Mouse (Mus musculus): ENCODE data around the gene Sorbs1.

Sorbs1 gene

DNA sequence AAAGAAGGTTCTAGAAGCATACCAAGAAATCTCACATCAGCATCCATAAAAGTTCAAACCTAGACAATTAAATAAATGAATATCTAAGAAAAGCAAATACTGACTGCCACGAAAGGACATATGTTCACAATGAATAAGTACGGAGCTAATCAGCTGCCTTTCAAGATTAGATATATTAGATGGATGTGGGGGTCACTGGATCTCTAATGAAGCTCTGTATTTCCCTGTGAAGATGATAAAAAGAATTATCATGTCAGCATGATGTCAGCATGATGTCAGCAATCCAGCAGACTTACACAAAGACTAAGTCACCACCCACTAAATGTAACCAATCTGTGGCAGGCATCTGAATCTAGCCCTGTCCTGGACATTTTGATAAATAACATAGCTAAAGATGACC, 77.8 kb downstream of the Sorbs1 start:
- DNase-seq = no peak

DNA sequence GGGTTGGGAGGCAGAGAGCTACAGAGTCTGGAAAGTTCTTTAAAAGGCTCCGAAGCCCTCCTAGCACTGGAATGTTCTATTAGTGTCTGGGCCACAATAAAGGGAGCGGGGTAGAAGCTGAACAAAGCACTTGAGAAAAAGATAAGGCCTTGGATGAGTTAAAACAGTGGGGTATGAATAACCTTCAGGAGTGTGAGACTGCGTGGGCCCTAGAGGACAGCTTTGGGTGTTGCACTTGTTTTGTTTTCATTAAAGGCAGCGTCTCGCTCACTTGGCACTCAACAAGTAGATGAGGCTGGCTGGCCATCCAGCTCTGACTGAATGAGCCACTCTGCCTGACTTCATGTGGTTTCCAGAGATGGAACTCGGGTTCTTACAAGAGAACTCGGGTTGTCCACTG, 78.5 kb downstream of the Sorbs1 start:
- DNase-seq = no peak

DNA sequence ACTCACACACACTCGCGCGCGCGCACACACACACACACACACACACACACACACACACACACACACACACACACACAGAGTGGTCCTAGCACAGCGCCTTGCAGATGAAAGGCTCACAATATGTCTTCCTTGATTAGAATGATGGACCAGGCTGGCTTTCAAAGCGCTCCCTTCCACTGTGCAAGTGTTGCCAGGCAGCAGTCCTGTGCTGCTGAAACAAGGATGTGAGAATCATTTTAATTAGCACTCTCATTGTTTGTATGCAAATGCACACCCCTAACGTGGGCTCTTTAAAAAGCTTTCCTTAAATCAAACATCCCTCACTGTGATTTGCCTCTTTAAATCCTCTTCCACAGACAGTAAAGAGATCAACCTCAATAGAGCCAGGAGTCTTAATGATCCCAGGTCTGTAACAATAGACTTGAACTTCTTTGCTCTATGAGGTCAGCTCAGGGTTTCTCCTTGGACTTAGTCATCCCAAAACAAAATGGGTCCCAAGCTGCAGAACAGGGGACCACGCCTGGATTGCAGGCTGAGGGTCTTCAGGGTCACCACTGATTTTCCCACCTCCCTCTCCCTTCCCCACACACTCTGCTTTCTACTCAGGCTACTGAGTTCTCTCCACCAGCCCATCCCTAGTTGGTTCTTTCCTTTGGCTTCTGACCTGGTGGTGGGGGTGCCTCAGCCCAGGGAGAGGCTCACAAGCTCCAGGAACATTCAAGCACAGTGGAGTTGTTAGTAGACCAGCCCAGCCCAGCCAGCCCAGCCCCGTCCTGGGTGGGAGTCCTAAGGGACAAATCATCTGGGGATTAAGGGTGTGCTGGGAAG, 79.3 kb downstream of the Sorbs1 start:
- DNase-seq = no peak

DNA sequence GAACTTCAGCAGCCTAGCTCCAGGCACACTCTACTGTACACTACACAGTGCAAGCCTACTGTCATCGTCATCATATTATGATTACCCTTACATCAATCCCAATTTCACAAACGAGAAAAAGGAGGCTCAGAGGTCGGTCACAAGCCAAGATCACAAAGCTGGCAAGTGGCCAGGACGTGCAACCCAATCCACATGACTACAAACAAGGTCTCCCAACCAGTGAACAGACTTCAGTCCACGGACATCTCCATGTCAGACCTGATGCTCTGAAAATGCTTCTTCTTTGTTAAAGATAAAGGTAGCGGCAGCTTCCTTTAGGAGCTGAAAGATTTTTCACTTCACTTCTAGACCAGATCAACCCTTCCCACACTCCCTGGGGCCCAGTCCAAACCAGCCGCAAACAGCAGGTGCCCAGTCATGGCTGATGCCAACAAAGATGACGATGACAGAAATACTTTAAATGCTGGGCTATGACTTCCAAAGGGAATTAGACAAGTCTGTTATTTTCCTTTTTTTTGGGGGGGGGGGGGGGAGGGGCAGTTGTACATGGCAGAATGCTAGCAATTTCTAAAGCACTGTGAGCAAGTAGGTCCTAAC, 80.2 kb downstream of the Sorbs1 start:
- DNase-seq = no peak

DNA sequence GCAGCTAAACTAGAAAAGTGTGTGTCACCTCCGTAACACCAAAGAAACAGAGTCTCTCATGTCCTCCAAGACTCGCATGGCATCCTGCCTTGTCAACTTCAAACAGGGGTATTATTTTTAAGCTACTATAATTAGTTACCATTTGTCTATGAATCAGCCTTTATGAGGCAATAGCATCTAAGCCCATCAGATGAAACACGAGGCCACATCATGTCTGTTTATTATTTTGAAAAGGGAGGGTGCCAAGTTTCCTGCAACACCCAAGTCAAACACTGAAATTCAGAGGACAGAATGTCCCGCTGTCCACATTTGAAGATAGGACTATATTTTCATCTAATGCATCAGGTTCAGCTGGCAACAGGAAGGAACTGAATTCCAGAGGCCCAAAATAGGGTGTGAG, 81.6 kb downstream of the Sorbs1 start:
- DNase-seq = no peak

DNA sequence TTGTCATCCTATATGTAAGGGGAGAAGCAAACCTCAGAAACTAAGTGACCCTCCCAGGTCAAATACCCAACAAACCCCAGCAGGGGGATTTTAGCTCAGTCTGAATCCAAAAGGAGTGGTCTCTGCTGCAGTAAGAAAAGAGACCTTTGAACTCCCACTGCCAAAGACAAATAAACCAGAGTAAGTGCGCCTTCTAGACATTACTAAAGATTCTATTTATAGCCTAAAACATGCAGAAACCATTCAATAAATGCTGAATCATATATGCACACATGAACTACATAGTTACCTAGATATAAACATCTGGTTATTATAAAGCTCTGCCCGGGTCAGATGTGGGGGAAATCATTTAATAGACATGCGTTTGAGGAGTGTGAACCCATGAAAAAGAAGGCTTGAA, 84.0 kb downstream of the Sorbs1 start:
- DNase-seq = no peak

DNA sequence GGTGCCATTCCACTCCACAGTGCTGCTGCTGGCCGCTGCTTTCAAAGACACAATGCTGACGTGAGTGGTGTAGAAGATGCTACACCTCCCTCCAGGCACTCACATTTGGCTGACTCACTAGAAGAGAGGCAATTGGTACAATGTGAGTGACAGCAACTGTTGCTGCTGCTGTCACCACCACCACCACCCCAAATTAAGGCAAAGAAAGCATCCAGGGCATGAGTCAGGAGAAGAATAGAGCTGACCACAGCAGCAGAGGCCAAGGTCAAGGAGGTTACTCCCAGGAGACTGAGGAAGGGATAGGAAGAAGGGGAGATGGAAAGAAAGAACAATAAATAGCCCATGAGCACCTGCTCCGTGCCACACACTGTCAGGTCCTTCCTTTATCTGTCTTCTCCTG, 84.4 kb downstream of the Sorbs1 start:
- DNase-seq = no peak

DNA sequence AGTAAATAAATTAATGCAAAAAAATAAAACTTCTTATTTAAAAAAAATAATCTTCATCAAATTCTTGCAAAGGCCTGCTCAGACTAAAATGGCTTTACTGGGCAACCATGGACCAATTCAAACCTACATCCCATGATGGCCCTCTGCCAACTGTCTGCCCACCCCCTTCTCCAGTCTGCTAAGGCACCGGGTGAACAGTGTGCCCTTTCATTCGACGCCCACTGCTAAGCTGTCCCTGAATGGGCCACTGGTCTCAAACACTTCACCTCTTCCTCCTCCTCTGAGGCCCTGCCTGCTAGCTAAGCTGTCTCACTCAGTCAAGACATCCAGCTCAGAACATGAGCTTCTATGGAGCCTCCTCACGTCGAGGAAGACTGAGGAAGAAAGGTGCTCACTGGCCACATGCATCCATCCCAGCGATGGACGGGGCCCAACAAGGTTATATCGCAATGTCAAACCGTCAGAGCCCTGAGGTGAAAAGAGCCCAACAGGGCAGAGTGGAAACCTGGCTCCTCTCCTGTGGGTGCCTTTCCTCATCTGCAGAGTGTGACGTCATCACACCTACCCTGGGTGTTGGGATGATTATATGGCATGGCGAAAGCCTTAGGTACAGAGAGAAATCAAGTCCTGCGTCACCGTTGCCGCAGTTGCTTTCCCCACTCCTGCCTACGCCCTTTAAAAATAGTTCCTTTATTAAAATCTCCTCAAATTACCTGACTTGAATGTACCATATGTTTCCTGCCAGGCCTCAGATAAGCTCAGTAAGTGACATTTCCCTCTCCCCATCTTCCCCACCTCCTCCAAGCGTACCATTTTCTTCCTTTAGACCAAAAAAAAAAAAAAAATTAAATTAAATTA, 87.2 kb downstream of the Sorbs1 start:
- no peak for DNase-seq

DNA sequence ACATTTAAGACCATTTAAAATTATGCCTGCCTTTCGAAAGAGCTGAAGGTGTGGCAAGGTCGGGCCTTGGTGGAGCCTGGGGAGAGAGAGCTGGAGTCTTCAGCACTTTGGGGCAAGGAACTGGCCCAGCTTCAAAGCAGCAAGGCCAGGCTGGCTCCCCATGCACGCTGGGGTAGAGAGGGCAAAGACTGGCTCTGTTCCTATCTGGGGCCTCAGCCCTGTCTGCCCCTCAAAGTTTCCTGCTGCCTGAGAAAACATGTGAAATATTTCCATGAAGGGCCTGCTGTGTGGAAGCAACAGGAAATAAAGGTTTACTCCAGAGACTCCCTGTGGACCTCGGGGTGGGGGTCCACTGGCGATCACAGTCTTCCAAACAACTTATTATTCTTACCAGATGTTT, 88.3 kb downstream of the Sorbs1 start:
- no peak for DNase-seq

DNA sequence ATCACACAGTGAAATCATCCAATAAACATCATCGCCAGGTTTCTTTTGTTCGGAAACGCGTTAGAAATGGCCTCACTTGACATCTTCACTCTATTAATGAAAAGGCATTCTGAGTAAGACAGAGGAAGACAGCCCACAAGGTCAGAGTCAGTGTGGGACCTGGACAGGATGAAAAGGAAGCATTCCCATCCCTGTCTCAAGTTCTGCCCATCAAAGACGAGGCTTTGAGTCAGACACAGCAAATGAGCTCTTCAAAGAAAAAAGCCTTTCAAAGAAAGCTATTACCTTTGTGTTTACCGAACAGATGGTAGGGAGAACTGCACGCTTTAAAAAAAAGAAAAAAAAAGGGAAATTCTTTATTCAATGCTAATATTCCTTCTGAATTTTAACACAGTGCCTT, 92.5 kb downstream of the Sorbs1 start:
- no peak for DNase-seq

DNA sequence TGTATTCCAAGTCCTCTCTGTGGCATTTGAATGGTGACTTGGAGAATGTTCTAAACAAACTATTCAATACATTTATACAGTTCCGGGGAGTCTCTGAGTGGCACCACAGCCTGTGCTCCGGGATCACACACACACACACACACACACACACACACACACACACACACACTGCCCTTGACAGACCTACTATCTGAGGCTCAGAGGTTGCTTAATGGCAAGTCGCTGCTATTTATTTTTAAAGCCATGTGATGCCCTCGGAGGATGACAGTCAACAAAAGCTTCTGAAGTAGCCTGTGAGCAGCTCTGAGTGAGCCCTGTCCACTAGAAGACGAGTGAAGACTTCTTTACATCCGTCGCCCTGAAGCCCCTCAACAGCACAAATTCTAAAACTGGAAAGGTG, 94.3 kb downstream of the Sorbs1 start:
- DNase-seq = no peak

DNA sequence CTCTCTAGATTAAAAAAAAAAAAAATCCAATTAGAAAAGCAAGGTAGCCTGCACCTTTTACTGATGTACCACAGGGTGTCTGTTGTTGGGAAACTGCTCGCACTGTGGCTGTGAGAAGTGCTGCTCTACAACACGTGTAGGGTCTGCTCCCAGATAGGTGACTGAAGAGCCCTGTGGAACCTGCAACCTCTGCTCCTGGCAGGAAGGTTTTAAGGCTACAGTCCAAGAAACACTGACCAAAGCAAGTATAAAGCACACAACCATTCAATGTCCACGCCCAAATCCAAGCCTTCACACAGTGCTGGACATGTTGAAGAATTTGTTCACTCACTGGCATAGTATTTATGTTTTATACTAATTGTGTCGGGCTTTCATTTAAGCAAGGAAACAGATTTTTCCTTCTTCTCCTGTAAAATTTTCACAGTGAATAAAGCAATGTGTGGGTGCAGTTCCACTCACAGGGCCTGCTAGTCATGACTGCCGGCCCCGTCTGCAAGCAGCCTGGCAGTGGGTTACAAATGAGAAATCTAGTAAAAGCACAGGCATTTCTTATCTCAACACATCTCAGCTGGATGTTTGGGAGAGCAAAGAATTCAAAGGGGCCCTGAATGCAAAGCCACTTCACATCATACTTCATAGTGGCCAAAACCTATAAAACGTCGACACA, 96.3 kb downstream of the Sorbs1 start:
- DNase-seq = no peak

DNA sequence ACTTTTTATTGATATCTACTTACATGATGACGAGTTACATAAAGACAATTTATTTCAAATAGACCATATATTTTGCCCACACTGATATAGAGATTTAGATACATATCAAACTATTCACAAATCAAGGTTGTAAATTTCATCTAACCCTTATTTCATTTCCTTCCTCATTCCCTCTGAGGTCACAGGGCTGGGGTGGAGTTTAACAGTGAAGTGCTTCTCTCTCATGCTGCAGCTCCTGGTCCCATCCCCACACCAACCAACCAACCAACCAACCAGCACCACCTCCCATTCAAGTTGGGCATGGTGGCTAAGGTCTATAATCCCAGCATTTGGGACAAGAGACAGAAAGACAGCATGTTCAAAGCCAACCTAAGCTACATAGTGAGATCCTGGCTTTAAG, 97.9 kb downstream of the Sorbs1 start:
- no peak for DNase-seq

DNA sequence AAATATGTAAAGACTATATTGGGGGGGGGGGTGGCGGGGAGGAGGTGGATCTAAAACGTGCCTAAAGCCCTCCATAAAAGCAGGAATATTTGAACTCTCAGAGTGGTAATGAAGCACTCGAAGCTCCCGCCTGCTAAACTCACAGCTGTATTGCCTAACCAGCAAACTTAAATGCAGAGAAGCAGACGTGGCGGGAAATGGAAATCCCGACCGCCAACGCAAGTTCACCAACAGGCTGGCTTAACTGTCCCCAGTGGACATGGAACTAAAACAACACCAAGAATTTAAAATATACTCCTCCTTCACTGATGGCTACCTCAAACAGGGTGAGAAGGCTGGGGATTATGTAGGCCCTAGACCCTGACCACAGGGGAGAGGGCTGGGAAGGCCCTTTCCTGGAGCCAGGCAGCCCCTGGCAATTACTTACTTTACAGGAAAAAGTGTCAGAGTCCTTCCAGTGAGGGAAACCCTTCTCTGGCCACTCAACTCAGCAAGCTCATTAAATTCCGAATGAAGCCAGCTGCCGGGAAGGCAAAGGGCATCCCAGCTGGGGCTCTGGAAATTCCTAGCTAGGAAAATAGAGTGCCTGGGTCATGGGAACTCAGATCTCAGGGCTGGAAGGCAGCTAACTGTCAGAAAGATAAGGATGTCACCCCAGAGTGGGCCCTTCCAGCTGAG, 98.6 kb downstream of the Sorbs1 start:
- peak; percentile 23 for DNase-seq

DNA sequence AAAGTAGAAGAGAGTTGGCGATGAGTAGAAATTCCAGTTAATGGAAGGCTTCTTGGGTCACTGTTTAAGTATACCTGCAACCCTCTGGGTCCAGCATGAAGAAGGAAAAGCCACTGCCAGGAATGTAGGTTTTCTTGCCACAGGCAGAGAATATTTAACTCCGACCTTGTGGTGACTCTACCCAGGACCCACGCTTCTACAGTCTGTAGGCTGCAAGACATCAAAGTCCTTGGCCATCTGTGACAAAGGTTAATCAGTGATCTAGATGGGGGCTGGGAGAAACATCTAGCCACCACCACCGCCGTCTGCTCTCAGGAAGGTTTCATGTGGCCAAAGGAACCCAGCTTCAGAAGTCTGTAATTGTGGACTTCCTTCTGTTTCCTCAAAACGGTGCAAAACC, 99.2 kb downstream of the Sorbs1 start:
- DNase-seq = no peak

DNA sequence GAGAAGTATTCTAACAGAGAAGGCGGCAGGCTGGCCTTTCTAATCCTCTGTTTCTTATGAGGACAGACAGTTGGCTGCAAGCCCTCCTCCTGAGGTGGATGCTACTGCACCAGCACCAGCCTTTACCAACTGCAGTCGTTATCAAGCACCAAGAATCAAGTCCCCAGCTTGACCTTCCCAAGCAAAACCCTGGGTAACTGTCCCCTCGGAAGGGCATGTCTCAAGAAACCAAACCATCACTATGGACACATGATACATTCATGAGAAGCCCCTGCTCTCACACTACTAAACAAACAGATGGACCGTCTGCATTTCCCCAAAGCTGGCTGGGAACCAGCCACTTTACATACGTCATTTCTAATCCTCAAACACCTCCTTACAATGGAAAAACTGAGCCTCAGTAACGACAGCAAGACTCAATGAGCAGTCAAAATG, 102.2 kb downstream of the Sorbs1 start:
- no peak for DNase-seq

DNA sequence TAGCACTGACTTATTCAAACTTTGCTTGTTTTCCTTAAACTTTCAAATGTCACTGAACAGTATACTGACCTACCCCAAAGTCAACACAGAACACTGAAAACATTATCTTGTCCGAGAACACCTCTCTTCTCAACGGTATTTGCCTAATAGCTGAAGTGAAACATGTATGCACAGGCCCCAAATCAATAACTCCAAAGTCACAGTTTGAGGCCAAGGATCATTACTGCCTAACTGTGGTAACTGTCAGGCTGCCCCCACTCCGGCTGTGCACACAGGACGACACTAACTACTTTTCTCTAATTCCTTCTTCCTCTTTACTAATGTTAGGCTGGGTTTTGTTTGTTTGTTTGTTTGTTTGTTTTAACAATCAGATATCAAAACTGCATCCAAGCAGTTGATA, 103.1 kb downstream of the Sorbs1 start:
- DNase-seq = no peak

DNA sequence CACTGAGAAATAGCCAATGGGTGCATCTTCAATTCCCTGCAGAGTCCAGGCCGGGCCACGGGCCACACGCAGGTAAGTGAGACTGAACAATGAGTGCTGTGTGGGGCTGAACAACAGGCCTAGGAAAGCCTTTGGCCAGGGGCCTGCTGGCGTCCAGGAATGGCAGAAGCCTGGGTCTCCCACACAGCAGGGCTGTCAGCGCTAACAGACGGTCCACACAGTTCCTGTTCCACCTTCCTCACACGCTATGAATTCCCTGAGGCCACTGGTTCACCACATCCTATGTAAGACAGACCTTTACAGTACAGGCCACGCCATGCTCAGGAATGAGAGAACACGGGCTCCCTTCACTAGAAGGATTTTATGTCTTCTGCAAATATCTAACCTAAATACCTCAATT, 103.5 kb downstream of the Sorbs1 start:
- no peak for DNase-seq

DNA sequence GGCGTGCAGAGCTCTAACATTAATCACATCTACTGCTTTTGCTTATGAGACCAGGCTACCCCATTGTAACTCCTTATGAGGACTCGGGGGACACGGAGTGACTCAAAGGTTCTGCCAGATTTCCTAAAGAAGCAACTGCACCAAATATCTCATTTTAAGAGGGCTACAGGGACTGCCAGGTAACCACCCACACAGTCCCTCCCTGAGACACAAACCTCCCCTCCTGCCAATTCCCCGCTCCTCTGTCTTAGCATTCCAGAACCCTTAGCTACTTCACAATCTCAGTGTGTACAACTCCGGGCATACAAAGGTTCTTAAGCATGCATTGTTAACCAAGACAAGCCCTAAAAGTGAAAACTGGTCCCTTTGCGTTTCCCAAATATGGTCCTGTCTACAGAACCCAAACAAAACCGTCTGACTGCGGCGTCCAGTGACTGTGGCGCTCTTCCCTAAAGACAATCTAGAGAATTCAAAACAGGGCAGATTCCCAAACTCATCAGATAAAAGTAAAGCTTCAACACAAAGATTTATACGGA, 104.0 kb downstream of the Sorbs1 start:
- no peak for DNase-seq

DNA sequence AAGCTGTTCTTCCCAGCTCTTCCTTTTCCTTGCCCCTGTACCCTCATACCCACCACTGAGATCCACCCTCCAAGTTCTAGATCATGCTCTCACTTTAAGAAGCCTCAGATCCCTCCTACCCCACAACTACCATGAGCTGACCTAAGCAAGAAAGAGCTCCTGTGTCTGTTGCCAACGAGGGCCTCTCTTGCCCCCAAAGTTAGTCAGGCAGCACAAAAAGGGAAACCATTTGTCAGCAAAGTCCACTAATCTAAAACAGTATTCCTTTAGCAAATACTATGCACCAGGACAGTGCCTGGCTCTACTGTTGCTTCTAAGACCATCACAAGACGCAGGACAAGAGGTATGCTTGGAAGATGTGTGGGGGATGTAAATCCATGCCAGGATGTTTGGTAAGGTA, 106.4 kb downstream of the Sorbs1 start:
- DNase-seq = no peak

DNA sequence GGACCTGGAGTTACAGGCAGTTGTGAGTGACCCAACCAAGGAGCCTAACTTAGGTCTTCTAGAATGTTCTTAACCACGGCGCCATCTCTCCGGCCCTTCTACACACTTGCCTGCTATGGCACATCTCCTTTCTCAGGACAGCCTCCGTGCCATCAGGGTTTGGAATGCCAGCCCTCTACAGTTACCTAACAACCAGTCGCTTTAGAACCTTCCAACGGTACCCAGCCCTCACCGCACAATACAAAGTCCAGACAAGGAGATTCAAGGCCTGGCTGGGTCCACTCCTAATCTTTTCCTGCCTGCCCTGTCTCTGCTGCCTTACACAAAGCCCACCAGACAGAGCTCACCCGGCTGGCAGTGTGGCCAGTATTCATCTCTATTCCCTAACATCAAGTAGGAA, 106.9 kb downstream of the Sorbs1 start:
- no peak for DNase-seq

DNA sequence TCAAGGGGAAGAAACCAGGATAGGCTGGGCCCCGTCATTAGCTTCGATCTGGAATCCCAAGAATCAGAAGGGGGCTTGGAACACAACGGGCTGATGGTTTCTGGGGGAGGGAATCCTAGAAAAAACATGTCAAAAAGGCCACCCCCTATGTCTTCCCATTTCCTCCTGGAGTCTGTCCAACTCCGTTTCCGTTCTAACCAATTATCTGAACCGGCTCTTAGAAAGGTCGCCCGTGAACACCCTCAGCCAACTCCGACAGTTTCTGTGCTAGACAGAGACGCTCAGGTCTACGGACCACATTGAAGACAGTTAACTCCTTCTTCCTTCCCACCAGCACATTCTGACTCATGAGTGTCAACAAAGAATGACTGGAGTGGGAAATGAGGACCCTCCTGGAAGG, 107.8 kb downstream of the Sorbs1 start:
- DNase-seq = no peak

Data from liver (tissue).